13 mouse cellular contexts compared by ENCODE assay signal in genomic region chr5:91951404-91951803, GRCm38 (mm10). TPM values are rescaled to one million over a fixed set of nuclear protein-coding genes. Genes with fewer than 3 reads are reported as not detected.
DNase-seq lines count a peak whose midpoint lies in the region; TF ChIP-seq lines count a peak whose summit lies in the region.
"Had no signal": no experiment of that assay in that cellular context is flagged by ENCODE, and none has a peak within 500 bp of the region (broad histone marks: within the 10 kb centered on the region; RNA-seq: fewer than 3 reads in every experiment).

No protein-coding gene starts in this region.

- no peak overlapping the region for H3K4me3 ChIP-seq in cerebellum, adult 2 months (replicated peaks; ENCODE audit: insufficient read depth, low read depth, low read length)
- H3K4me3 ChIP-seq: hindbrain, embryonic 15.5 days; liver, embryonic 15.5 days had no signal

- DNase-seq in cerebellum, postnatal 14 days, result peak; percentile 34 to 53
- no peak for DNase-seq in cerebellum, adult 2 months
- peak; percentile 17 for DNase-seq in kidney, adult 9 months
- DNase-seq in kidney, adult 8-10 months, result no peak
- peak; percentile 55 for DNase-seq in 3T3-L1 (ENCODE audit: low read depth, low spot score)
- peak; percentile 50 for DNase-seq in embryo, embryonic 11 days
- no peak for DNase-seq in right cerebral cortex, postnatal 14 days
- DNase-seq in adrenal gland, adult 2 months, result no peak

- no peak overlapping the region for H3K27ac ChIP-seq in cerebellum, adult 2 months (ENCODE audit: insufficient read depth, low read length)
- H3K27ac ChIP-seq: hindbrain, embryonic 15.5 days; liver, embryonic 15.5 days had no signal

- TF ChIP-seq CTCF in cerebellum, adult 2 months (IDR thresholded peaks at IDR 0.05; ENCODE audit: borderline replicate concordance, insufficient read depth, low read depth, low read length), result no peak

- no peak for TF ChIP-seq POLR2A in cerebellum, adult 2 months (IDR thresholded peaks at IDR 0.05; ENCODE audit: borderline replicate concordance, insufficient read depth, low read length)

- H3K27me3 ChIP-seq in cerebellum, adult 2 months (ENCODE audit: control insufficient read depth, insufficient read depth, low read length), result no peaks in the 10 kb centered on the region
- H3K27me3 ChIP-seq: hindbrain, embryonic 15.5 days; liver, embryonic 15.5 days had no signal

- no peaks in the 10 kb centered on the region for H3K4me1 ChIP-seq in cerebellum, adult 2 months (ENCODE audit: control insufficient read depth, insufficient read depth, low read length)
- H3K4me1 ChIP-seq: hindbrain, embryonic 15.5 days; liver, embryonic 15.5 days had no signal

RNA-seq across cellular contexts. Expression of gene Rchy1, which starts 11.5 kb away (rescaled TPM):
- 51.3 and 55.1 TPM in 2 replicates for polyA plus RNA-seq in cerebellum, adult 2 months (2012; rRNA removed)
- total RNA-seq in adrenal gland, adult 2 months (2021), result 10 to 100 TPM; 54.2 to 61.2 TPM
- polyA plus RNA-seq in adrenal gland, adult 2 months (2012; rRNA removed), result 10.8 and 11.5 TPM in 2 replicates

RNA-seq across cellular contexts. Expression of gene Odaph, which starts 35.9 kb away (rescaled TPM):
- 0.20 TPM in 1 of 2 replicates, not detected in the other for polyA plus RNA-seq in cerebellum, adult 2 months (2012; rRNA removed)
- not detected for total RNA-seq in adrenal gland, adult 2 months (2021)
- polyA plus RNA-seq in adrenal gland, adult 2 months (2012; rRNA removed), result not detected in 2 replicates
- total RNA-seq: gastrocnemius, postnatal 4 days; layer of hippocampus, postnatal 14 days had no signal
- polyA plus RNA-seq: C2C12; liver, embryonic 15.5 days had no signal

Comparison
In these comparisons a context has a peak if more than half of its experiments do, and no peak if none do; other contexts are left out.
1. DNase-seq: peak in cerebellum, postnatal 14 days (2 of 2), kidney, adult 9 months (single experiment), 3T3-L1 (single experiment) and embryo, embryonic 11 days (single experiment); none in cerebellum, adult 2 months (0 of 2), kidney, adult 8-10 months (0 of 2), right cerebral cortex, postnatal 14 days (single experiment) and adrenal gland, adult 2 months (single experiment).